Mouse (Mus musculus) granulocyte monocyte progenitor cell, adult 5-6 weeks (primary cell): Measurements from ENCODE around the gene Pprc1. TPM values are rescaled to one million over a fixed set of nuclear protein-coding genes. Genes with fewer than 3 reads are reported as not detected.

Experiments used
- ATAC-seq: replicated peaks from 2 replicates; pipeline ENCODE4 v1.8.0; 2016; ENCODE audit warnings: mild to moderate bottlenecking, moderate TSS enrichment, inconsistent platforms; ENCODE audit not compliant: poor library complexity, severe bottlenecking
- total RNA-seq, 2 experiments: library from RNA; stranded (forward) in 1 of 2; stranded (reverse) in 1 of 2; fragments of 200-712, 200-1000 nt in 1 of 2; fragments of >200 nt in 1 of 2; fragmentation: Nextera tagmentation in 1 of 2; gene quantifications; 2 replicates each; pipeline ENCODE4 v1.2.3; 2014 to 2017

Gene Pprc1
- total RNA-seq, 2 experiments from 2014 or later, result 17.8 to 89.1 TPM

- no peak for ATAC-seq
Observed at GRCm38 (mm10) chr19:46049129-46049528, 4.4 kb downstream of the Pprc1 start.

GRCm38 (mm10) chr19:46050462-46050861 is 5.8 kb downstream of the Pprc1 start:
- ATAC-seq, result peak; percentile 74

- ATAC-seq, result peak; percentile 57
Observed at GRCm38 (mm10) chr19:46055752-46056387, 11.2 kb downstream of the Pprc1 start.

GRCm38 (mm10) chr19:46056388-46056946 is 11.8 kb downstream of the Pprc1 start:
- ATAC-seq, result peak; percentile 86

GRCm38 (mm10) chr19:46056947-46057607 is 12.4 kb downstream of the Pprc1 start:
- ATAC-seq, result peak; percentile 72

DNA sequence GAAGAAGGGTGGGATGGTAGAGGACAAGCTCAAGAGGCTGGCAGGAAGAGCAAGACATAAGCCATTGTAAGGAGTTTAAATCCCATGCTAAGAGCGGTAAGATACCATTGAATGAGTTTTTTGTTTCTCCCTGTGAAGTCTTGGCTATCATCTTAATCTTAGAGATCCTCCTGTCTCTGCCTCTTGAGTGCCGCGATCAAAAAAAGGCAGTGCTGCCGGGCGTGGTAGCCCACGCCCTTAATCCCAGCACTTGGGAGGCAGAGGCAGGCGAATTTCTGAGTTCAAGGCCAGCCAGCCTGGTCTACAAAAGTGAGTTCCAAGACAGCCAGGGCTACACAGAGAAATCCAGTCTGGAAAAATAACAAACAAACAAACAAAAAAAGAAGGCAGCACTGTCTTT is 13.8 kb downstream of the Pprc1 start:
- ATAC-seq, result no peak

GRCm38 (mm10) chr19:46060845-46061244 is 16.2 kb downstream of the Pprc1 start:
- ATAC-seq, result no peak

DNA sequence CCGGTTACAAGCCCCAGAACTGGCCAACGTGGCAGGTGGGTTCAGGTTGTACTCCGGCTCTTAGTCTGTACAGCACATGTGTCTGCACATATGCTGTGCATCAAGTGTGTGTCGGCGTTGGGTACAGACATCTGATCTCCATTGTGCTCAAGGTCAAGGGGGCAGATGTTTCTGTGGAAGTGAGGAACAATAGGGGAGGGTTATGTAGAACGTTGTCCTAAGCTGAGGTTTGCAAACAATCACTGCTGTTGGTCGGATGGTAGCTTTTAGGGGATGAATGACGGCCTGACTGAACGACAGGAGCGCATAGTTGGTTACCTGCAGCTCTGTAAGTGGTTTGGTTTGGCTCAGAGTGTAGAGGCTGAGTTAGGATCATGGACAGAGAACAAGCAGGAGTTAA is 23.4 kb downstream of the Pprc1 start:
- no peak for ATAC-seq

GRCm38 (mm10) chr19:46073285-46073684 is 28.6 kb downstream of the Pprc1 start:
- ATAC-seq, result no peak

- no peak for ATAC-seq
Observed at GRCm38 (mm10) chr19:46074266-46074665, 29.6 kb downstream of the Pprc1 start.

- ATAC-seq, result peak; percentile 96
Observed at GRCm38 (mm10) chr19:46075616-46076607, 31.2 kb downstream of the Pprc1 start, which contains the start of gene Nolc1. Nolc1 (plus strand) TSS chr19:46075863.

DNA sequence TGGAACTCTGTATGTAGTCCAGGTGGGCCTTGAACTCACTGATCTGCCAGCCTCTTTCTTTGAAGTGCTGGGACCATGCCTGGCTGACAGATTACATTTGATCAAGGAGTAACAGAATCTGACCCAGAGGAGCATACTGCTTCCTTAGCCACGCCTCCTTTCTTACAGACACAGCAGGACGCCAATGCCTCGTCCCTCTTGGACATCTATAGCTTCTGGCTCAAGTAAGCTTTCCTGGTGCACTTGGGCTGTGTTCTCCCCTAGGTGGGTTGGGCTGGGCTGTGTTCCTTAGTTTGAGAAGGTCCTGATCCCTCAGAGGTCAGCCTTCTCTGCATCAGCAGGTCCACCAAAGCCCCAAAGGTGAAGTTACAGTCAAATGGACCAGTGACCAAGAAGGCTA is 33.8 kb downstream of the Pprc1 start:
- ATAC-seq, result no peak

GRCm38 (mm10) chr19:46085185-46085584 is 40.5 kb downstream of the Pprc1 start:
- no peak for ATAC-seq

DNA sequence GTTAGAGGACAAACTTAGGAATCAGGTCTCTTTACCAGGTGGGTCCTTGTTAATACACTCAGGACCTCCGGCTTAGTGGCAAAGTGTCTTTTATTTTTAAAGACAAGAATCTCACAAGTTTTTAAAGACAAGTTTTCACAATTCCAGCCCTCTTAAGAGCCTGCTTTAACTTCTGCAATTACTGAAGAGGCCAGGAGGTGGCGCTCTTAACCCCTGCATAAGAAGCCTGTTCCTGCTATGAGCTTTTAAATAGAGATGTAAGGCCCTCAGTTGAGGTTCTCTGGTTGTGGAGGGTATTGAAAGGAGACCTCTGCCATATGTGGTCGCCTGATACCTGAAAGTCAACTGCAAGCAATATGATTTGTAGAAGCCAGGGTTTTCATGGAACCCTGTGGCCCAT is 41.7 kb downstream of the Pprc1 start:
- peak; percentile 67 for ATAC-seq

GRCm38 (mm10) chr19:46087871-46088270 is 43.2 kb downstream of the Pprc1 start:
- no peak for ATAC-seq

DNA sequence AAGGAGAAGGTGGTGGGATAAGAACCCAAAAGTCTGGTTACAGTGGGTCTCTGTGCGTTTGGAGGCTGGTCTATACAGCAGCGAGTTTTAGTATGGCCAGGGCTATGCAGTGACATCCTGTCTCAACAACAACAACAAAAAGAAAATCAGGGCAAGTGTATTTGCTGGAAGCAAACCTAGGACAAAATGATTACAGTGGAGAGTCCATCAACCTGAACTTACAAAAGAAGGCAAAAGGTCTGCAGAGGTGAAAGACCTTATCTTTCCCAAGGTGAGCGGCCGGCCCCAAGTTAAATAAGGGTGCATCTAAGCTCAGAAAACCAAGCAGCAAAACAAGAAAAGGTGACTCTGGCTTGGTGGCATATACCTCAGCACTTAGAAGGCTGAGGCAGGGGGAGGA is 47.0 kb downstream of the Pprc1 start:
- ATAC-seq, result no peak

DNA sequence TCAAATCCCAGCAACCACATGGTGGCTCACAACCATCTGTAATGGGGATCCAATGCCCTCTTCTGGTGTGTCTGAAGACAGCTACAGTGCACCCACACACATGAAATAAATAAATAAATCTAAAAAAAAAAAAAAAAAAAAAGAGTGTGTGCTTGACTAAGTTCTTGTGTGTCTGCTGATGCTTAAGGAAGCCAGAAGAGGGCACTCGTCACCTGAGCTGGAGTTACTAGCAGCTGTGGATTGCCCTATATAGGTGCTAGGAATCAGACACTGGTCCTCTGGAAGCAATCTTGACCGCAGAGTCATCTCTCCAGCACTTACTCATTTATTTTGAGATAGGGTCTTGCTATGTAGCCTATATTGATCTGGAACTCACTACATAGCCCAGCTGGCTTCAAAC is 49.5 kb downstream of the Pprc1 start:
- no peak for ATAC-seq

- no peak for ATAC-seq
Observed at GRCm38 (mm10) chr19:46095291-46095690, 50.6 kb downstream of the Pprc1 start.

DNA sequence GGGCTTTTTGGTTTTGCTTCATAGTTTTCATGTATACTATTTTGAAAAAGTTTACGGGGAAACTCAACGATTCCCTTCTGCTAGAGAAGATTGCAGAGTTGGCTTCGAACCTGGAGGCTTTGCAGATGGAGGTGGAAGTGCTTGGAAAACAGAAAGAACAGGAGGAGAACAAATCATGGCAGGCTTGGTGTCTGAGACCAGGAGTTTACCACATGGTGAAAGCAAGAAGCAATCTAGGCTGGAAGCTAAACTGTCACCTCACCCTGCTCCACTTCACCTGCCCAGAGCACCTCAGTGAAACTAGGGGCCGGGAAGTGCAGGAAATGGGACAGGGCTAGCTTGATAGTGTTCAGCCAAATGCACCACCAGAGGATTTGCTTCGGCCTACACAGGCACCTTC is 51.7 kb downstream of the Pprc1 start:
- no peak for ATAC-seq

DNA sequence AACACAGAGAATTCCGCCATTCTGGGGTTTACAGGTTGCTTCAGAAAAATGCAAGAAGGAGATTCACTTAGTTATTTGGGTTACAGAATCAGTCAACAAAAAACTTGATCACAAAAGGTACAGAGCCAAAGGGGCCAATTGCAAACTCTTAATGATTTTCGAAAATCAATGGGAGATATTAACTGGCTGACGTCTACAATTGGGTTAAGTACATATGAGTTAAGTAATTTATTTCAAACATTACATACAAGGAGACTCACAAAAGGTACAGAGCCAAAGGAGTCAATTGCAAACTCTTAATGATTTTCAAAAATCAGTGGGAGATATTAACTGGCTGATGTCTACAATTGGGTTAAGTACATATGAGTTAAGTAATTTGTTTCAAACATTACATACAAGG is 54.9 kb downstream of the Pprc1 start:
- no peak for ATAC-seq
